Mouse (Mus musculus): ENCODE data around the gene Nfatc3. TPM values are rescaled to one million over a fixed set of nuclear protein-coding genes. Genes with fewer than 3 reads are reported as not detected.

Gene Nfatc3
- polyA plus RNA-seq, 1 experiment from 2014 or later = 6.9 TPM

GRCm38 (mm10) chr8:106127054-106127453, 68.4 kb downstream of the Nfatc3 start:
- no peaks in the 10 kb centered on the region for H3K4me1 ChIP-seq
- H3K27ac ChIP-seq (replicated peaks) = no peak overlapping the region
- no peak overlapping the region for H3K9ac ChIP-seq
- no peak for ATAC-seq (ENCODE audit: insufficient number of reproducible peaks, low FRiP score, low TSS enrichment, low read depth)
- no peak overlapping the region for H3K4me3 ChIP-seq (replicated peaks)
- no peaks in the 10 kb centered on the region for H3K27me3 ChIP-seq
- WGBS = 75% methylated on average over 3 of the region's 3 CpGs
- H3K36me3 ChIP-seq = peaks cover 52% of the 10 kb centered on the region
- H3K9me3 ChIP-seq (replicated peaks) = no peaks in the 10 kb centered on the region
- H3K4me2 ChIP-seq (replicated peaks) = no peak overlapping the region

GRCm38 (mm10) chr8:106127882-106128410, 69.3 kb downstream of the Nfatc3 start:
- Histone ChIP-seq H3K9ac (no peak overlapping the region), H3K4me1 (no peaks in the 10 kb centered on the region), H3K36me3 (peaks cover 60% of the 10 kb centered on the region), H3K4me3 (replicated peaks) (no peak overlapping the region), H3K27ac (replicated peaks) (no peak overlapping the region), H3K9me3 (replicated peaks) (no peaks in the 10 kb centered on the region), H3K4me2 (replicated peaks) (no peak overlapping the region), H3K27me3 (no peaks in the 10 kb centered on the region)
- WGBS = 86% methylated on average over 10 of the region's 10 CpGs
- no peak for ATAC-seq (ENCODE audit: insufficient number of reproducible peaks, low FRiP score, low TSS enrichment, low read depth)

GRCm38 (mm10) chr8:106129232-106129930, 70.7 kb downstream of the Nfatc3 start:
- Histone ChIP-seq H3K4me1 (peaks cover 8% of the 10 kb centered on the region; the same call in 1 of the 2 replicates), H3K4me3 (replicated peaks) (no peak overlapping the region), H3K36me3 (peaks cover 57% of the 10 kb centered on the region), H3K9me3 (replicated peaks) (no peaks in the 10 kb centered on the region), H3K9ac (no peak overlapping the region), H3K27me3 (peaks cover 13% of the 10 kb centered on the region), H3K27ac (replicated peaks) (no peak overlapping the region), H3K4me2 (replicated peaks) (no peak overlapping the region)
- ATAC-seq (ENCODE audit: insufficient number of reproducible peaks, low FRiP score, low TSS enrichment, low read depth) = no peak

GRCm38 (mm10) chr8:106129997-106130396, 71.4 kb downstream of the Nfatc3 start:
- Histone ChIP-seq H3K9ac (no peak overlapping the region), H3K9me3 (replicated peaks) (no peaks in the 10 kb centered on the region), H3K4me1 (peaks cover 8% of the 10 kb centered on the region; the same call in 1 of the 2 replicates), H3K36me3 (peaks cover 57% of the 10 kb centered on the region), H3K4me3 (replicated peaks) (no peak overlapping the region), H3K27me3 (peaks cover 19% of the 10 kb centered on the region), H3K4me2 (replicated peaks) (no peak overlapping the region), H3K27ac (replicated peaks) (no peak overlapping the region)
- no peak for ATAC-seq (ENCODE audit: insufficient number of reproducible peaks, low FRiP score, low TSS enrichment, low read depth)
- 81% methylated on average over 2 of the region's 2 CpGs for WGBS

GRCm38 (mm10) chr8:106130505-106130904, 71.9 kb downstream of the Nfatc3 start:
- WGBS = 67% methylated on average over 2 of the region's 2 CpGs
- peaks cover 57% of the 10 kb centered on the region for H3K36me3 ChIP-seq
- no peak for ATAC-seq (ENCODE audit: insufficient number of reproducible peaks, low FRiP score, low TSS enrichment, low read depth)
- H3K9me3 ChIP-seq (replicated peaks) = no peaks in the 10 kb centered on the region
- H3K4me3 ChIP-seq (replicated peaks) = no peak overlapping the region
- H3K27me3 ChIP-seq = peaks cover 24% of the 10 kb centered on the region
- no peak overlapping the region for H3K9ac ChIP-seq
- peaks cover 13% of the 10 kb centered on the region for H3K4me1 ChIP-seq
- no peak overlapping the region for H3K27ac ChIP-seq (replicated peaks)
- no peak overlapping the region for H3K4me2 ChIP-seq (replicated peaks)

GRCm38 (mm10) chr8:106131021-106131420, 72.4 kb downstream of the Nfatc3 start:
- no peaks in the 10 kb centered on the region for H3K9me3 ChIP-seq (replicated peaks)
- no peak overlapping the region for H3K4me3 ChIP-seq (replicated peaks)
- 82% methylated on average over 4 of the region's 4 CpGs for WGBS
- peaks cover 29% of the 10 kb centered on the region for H3K27me3 ChIP-seq
- H3K9ac ChIP-seq = no peak overlapping the region
- ATAC-seq (ENCODE audit: insufficient number of reproducible peaks, low FRiP score, low TSS enrichment, low read depth) = no peak
- H3K36me3 ChIP-seq = peaks cover 57% of the 10 kb centered on the region
- H3K4me1 ChIP-seq = peaks cover 18% of the 10 kb centered on the region
- H3K27ac ChIP-seq (replicated peaks) = no peak overlapping the region
- no peak overlapping the region for H3K4me2 ChIP-seq (replicated peaks)

- no peaks in the 10 kb centered on the region for H3K9me3 ChIP-seq (replicated peaks)
- peaks cover 25% of the 10 kb centered on the region for H3K4me1 ChIP-seq
- ATAC-seq (ENCODE audit: insufficient number of reproducible peaks, low FRiP score, low TSS enrichment, low read depth) = no peak
- no peak overlapping the region for H3K27ac ChIP-seq (replicated peaks)
- H3K4me2 ChIP-seq (replicated peaks) = no peak overlapping the region
- H3K36me3 ChIP-seq = peaks cover 57% of the 10 kb centered on the region
- H3K4me3 ChIP-seq (replicated peaks) = no peak overlapping the region
- 89% methylated on average over 7 of the region's 7 CpGs for WGBS
- no peak overlapping the region for H3K9ac ChIP-seq
- peaks cover 36% of the 10 kb centered on the region for H3K27me3 ChIP-seq
Measured at GRCm38 (mm10) chr8:106131488-106132222, 73.0 kb downstream of the Nfatc3 start.

- Histone ChIP-seq H3K36me3 (peaks cover 50% of the 10 kb centered on the region), H3K9me3 (replicated peaks) (no peaks in the 10 kb centered on the region), H3K9ac (no peak overlapping the region), H3K27ac (replicated peaks) (no peak overlapping the region), H3K4me3 (replicated peaks) (no peak overlapping the region), H3K27me3 (peaks cover 43% of the 10 kb centered on the region), H3K4me1 (peaks cover 32% of the 10 kb centered on the region), H3K4me2 (replicated peaks) (no peak overlapping the region)
- no peak for ATAC-seq (ENCODE audit: insufficient number of reproducible peaks, low FRiP score, low TSS enrichment, low read depth)
- WGBS = 93% methylated on average over 11 of the region's 11 CpGs
Measured at GRCm38 (mm10) chr8:106132356-106132755, 73.7 kb downstream of the Nfatc3 start.

GRCm38 (mm10) chr8:106133526-106133925, 74.9 kb downstream of the Nfatc3 start:
- Histone ChIP-seq H3K9ac (no peak overlapping the region), H3K27me3 (peaks cover 46% of the 10 kb centered on the region), H3K4me1 (peaks cover 36% of the 10 kb centered on the region), H3K36me3 (peaks cover 42% of the 10 kb centered on the region), H3K27ac (replicated peaks) (0 out of 2 replicates have a peak overlapping the region, but pooled peaks have one; percentile 39), H3K9me3 (replicated peaks) (no peaks in the 10 kb centered on the region), H3K4me3 (replicated peaks) (no peak overlapping the region), H3K4me2 (replicated peaks) (peak overlapping the region; percentile 90)
- ATAC-seq (ENCODE audit: insufficient number of reproducible peaks, low FRiP score, low TSS enrichment, low read depth) = no peak
- WGBS = 64% methylated on average over 13 of the region's 13 CpGs

GRCm38 (mm10) chr8:106133946-106134345, 75.3 kb downstream of the Nfatc3 start:
- H3K9me3 ChIP-seq (replicated peaks) = no peaks in the 10 kb centered on the region
- H3K4me1 ChIP-seq = peaks cover 36% of the 10 kb centered on the region
- no peak overlapping the region for H3K4me3 ChIP-seq (replicated peaks)
- H3K27ac ChIP-seq (replicated peaks) = peak overlapping the region; percentile 79; the same call in 1 of the 2 replicates
- WGBS = 75% methylated on average over 6 of the region's 6 CpGs
- peaks cover 38% of the 10 kb centered on the region for H3K36me3 ChIP-seq
- no peak overlapping the region for H3K9ac ChIP-seq
- peak overlapping the region; percentile 90 for H3K4me2 ChIP-seq (replicated peaks)
- no peak for ATAC-seq (ENCODE audit: insufficient number of reproducible peaks, low FRiP score, low TSS enrichment, low read depth)
- peaks cover 46% of the 10 kb centered on the region for H3K27me3 ChIP-seq

GRCm38 (mm10) chr8:106134751-106135571, 76.3 kb downstream of the Nfatc3 start:
- Histone ChIP-seq H3K27ac (replicated peaks) (peak overlapping the region; percentile 79), H3K9me3 (replicated peaks) (no peaks in the 10 kb centered on the region), H3K9ac (no peak overlapping the region)

More at GRCm38 (mm10) chr8:106134751-106135571, 76.3 kb downstream of the Nfatc3 start:
- Histone ChIP-seq H3K4me3 (replicated peaks) (peak overlapping the region; percentile 54), H3K36me3 (peaks cover 29% of the 10 kb centered on the region), H3K27me3 (peaks cover 46% of the 10 kb centered on the region), H3K4me2 (replicated peaks) (peak overlapping the region; percentile 90), H3K4me1 (peaks cover 36% of the 10 kb centered on the region)
- peak; percentile 67 for ATAC-seq (ENCODE audit: insufficient number of reproducible peaks, low FRiP score, low TSS enrichment, low read depth)
- WGBS = 14% methylated on average over 14 of the region's 14 CpGs
